Mouse (Mus musculus) urinary bladder, adult 18-20 months (tissue): Measurements from ENCODE around the gene Dennd6a.
"Not testable (repeated sequence)": the region's sequence is repeated elsewhere in the genome, so short reads cannot be mapped to it uniquely, and the experiment has no call there.

Experiments
- DNase-seq, 2 experiments: peaks; one replicate each; pipeline ENCODE4 v3.0.0; 2022; ENCODE audit warnings: low spot score in 2 of 2, mixed read lengths in 2 of 2

Gene Dennd6a

DNA sequence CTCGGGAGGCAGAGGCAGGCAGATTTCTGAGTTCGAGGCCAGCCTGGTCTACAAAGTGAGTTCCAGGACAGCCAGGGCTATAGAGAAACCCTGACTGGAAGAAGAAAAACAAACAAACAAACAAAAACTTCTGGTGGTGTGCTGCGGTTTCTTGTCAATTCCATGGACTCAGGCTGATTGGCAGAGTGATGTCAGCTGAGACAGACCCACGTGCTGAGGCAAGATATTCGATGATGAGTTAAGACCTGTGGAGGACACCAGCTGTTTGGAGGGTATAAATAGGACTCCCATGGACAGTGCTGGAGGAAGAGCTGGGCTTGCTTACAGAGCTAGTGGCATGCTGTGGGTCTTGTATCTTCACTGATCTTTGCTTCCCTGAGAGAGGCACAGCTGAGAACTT lies at the start of gene Dennd6a:
Gene Dennd6a (plus strand): TSS at position 301 of the 400 bp plus-strand sequence.
- not testable (repeated sequence) for DNase-seq

DNA sequence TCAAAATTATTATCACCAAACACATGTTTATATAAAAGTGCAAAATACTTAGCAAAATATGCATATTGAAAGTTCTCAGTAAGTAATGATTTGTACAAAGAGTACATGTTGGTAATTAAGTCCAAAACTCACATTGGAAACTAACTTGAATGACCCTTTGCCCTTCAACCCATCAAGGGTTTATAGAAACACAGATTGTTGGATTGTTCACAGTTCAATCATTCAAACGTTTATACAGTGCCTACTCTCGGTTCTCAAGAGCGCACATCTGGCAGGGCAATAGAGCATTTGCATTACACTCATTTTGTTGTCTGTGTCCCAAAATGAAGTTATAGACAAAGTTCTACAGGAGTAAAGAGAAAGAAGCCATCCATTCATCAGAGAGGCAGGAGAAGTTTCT lies 47.7 kb upstream of the Dennd6a start:
- DNase-seq, result no peak

DNA sequence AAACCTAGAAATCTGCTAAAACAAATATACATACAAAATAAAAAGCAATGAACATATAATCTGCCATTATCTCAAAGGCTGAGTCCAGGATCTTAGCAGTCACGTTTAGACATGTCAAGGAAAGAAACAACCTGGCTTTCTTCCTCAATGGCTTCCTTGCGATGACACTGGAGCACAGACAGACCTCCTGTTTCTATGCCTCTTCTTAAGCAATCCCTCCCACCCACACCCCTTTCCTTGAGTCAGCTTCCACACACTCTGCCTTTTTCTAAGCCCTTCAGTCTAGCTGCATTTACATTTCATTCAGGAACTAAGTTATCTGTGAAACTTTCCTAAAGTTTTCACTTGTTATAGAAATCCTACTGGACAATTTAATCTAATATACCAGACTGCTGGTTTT lies 45.4 kb upstream of the Dennd6a start:
- DNase-seq, result no peak

DNA sequence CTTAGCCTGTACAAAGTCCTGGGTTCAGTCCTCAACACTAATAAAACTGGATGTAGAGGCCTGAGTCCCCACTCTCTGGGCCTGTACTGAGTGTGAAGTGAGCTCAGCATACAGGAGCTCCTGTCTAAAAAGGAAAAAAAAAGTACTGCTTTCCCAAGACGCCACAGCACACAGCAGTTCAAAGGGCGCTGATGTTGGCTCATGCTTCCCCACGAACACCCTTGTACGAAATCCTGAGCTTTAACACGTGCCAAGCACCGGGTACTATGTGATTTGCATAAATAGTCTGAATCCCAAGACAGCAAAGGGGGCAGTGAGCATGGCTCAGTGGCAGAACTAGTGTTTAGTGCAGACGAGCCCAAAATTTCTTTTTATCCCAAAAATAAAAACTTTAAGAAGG lies 43.3 kb upstream of the Dennd6a start:
- DNase-seq, result no peak

DNA sequence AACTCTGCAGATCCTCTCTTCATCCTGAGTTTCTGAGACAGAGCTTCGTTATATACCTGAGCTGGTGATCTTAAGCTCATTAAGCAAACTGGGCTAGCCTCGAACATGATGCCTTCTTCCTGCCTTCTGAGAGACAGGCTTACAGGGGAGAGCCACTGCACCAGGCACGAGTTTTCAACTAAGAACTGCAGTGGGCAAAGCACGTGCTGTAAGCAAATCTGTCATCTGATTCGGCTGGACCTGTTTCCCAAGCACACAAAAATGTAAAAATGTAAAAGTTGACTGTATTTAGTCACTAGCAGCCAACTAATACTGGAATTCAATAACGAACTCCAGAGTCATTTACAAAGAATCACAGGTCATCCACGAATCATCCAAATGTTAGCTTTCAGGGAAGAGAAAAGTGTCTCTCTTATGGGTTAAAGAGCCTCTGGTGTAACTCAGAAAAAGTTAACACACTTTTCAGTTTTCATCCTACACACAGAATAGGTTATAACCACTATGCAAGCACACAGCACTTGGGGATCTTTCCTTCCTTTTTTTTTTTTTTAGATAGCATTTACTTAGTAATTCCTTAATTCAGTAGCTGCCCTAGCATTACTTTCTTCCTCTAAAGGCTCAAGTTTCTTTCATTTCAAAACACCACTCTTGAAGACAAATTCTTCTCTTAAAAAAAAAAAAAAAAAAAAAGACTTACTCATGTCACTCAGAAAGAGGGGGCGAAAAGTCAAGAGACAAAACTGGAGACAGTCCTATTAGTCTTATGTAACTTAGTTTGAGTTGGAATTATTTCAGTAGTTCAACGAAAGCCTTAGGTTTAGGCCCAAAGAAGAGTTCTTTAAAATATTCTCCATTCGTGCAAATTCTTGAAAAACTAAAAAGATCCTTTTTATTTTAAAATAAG lies 42.0 kb upstream of the Dennd6a start:
- DNase-seq, result no peak

DNA sequence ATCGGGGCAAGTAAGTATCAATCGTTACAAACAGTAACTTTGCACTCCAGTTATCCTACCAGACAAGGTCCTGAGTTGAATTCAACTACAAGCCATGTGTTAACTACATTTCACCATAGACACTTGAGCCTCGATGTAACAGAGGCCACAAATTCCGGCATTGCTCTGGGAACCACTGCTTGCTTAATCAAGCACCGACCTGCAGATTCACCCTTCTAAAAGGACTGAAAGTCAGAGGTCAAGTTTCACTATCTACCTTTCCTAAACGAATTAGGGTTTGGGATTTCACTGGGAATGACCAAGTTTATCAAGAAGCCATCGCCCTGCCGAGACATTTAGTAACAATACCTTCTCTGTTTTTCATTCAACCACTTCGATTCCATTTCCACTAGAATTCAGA lies 40.9 kb upstream of the Dennd6a start:
- no peak for DNase-seq

DNA sequence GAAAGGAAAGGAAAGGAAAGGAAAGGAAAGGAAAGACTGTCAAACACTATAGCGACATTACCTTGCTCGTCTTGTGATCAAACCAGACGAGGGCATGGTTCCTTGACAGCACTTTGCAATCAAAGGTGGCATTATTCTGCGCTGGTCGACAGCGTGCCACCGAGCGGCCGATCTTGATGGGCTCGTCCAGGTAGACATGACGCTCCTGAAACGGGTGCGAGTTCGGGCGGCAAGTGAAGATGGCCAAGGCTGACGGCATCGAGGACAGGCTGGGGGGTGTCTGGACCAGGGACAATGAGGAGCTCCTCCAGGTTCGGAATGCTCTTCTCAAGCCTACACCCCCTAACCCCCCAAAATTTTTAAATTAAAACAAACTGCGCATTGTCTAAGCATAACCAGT lies 40.4 kb upstream of the Dennd6a start:
- DNase-seq, result no peak

DNA sequence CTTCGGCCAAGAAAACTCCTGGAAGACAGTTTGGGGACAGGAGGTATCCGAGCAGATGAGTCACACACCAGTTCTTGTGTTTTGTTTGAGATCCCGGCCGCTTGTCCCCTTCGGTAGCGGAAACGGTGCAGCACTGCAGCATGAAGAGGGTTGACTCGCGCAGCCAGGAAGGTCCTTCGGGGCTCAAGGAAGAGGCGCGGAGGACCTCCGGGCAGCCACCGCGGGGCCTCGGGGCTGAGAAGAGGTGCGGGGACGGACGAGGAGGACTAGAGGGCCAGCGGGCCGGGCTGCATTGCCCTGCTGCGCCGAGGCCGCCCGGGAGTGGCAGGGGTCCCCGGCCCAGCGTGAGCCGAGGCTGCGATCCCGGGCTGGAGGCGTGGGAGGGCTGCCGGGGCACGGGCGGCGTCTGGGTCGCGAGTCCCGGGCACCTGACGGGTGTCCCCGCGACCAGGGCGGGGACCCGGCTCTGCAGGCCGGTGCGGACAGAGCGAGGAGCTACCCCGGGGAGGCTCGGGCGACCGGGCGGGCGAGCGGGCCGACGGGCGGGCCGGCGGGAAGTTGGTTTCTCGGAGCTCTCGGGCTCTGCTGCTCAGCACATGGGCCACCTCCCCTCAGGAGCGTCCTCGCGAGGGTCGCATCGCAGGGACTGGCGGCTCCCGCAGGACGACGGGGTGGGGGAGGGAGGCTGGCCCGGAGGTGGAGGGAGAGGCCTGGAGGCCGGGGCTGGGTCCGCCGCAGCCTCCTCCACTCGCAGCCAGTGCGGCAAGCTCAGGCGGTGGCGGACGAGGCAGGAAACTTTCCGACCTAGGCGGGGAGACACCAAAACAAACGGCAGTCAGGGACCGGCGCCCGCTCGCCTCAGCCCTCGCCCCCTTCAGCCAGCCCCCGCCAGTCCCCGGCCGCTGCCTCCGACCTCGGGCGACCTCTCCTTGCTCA lies 39.6 kb upstream of the Dennd6a start:
- DNase-seq, result peak; percentile 27 to 51

DNA sequence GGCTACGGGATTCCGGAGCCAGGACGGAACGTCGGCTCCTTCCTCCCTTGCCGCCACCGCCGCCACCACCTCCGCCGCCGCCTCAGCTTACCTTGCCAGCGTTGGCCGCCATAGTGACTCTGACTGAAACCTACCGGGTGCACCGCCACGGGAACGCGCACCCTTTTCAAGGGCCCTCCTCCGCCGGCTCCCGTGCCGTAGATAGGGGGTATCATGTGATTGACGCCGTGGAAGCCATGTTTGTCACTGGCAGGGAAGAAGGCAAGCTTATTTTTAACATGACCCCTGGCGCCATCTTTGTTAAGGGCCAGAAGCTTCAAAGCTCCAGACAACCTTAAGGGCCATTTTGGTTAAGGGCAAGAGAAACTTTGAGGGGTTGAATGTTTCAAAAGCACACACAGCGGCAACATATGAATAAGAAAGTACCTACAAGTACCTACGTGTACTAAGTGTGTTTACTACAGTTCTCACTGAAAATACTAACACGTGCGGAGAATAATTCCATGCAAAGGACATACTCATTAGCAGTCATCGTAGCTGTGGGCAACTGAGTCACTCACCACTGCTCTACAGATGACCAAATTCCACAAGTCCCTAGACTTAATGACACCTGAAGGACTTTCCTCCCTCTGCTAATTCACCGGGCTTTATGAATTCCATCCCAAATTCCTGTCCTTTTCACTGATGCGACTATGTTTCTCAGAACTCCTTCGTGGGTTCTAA lies 38.7 kb upstream of the Dennd6a start, which contains the start of gene Slmap:
Gene Slmap (minus strand): TSS at position 175 of the 723 bp plus-strand sequence.
- DNase-seq, result peak; percentile 98

DNA sequence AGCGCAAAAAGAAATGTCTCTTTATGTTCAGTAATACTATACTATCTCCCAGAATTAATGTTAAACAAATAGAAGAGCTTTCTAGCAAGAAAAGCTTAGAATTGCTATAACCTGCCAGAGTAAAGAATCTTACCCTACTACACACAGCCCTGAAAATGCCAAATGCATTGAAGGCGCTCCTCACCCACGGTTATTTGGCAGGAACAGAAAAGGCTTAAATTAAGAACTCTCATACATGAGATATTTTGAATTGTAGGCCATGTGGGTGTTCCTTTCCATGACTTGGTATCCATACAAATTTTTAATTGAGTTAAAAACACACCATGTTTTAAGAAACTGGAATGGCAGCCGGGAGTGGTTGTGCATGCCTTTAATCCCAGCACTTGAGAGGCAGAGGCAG lies 34.4 kb upstream of the Dennd6a start:
- no peak for DNase-seq

DNA sequence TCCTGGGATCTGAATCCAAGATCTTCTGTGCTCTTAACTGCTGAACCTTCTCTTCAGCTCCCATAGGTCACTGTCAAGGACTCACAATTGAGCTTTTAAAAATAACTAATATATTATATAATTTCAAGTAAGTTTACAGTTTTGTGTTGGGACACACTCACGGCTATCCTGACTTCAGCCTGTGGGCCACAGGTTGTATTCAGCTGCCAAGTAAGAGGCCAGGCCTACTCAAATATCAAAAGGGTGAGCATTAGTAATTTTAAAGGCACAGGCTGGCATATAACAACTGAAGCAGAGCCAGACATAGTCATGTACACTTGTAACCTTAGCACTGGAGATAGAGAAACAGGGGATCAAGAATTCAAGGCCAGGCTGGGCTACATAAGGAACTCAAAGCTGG lies 33.1 kb upstream of the Dennd6a start:
- no peak for DNase-seq

DNA sequence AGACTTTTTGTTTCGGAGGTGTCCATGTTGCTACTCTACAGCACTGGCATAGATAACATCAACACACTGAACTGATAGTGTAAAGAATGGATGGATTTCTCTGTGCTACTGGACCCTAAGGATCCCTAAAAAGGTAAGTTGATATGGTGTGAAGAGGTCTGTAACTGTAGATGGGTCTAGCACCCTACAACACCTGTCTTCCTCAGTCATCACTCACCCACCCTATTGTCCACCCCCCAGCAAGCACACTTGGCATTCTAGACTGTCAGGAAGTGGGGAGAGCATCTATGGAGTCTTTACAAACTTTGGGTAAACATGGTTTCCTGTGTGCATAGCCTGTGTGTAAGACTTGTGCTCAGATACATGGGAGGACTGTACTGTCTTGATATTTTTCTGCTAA lies 31.5 kb upstream of the Dennd6a start:
- no peak for DNase-seq

DNA sequence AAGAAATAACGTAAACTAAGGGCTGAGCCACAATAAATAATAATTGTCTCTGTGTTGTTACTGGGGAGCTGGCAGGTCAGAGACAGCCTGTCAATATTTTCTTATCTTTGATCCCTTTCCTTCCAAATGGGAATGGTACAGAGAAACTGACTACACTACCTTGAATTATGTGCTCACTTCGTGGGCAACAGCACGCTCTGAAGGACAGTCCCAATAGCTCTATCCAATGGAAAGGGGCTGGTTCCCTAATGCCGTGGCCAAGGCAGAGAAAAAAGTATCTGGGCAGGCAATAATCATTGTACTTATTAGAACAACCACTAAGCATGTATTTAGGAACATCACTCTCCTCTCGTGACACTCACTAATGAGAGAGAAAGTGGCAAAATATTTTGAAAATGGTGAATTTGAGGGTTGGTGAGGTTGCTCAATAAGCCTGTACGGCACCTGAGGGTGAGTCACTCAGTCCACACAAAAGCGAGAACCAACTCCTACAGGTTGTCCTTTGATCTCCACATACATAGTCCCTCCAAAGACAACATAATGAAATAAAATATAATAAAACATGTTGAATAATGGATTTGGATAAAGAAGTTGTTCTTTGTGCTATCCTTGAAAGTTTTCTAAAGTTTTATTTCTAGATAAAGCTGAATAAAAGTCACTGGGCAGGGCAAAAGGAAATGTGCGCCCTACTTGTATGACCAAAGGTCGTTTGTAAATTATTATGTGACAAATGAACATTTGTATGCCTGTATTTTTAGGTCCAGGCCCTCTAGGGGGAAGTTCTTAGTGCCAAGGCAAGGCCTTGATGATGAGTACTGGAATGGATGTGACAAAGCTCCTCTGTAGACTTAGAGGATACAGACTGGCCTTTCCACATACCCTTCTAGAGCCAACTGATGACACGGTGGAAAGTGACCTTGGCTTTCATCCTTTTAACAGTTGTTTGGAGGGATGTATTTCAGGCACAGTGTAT lies 25.9 kb upstream of the Dennd6a start:
- DNase-seq, result no peak

DNA sequence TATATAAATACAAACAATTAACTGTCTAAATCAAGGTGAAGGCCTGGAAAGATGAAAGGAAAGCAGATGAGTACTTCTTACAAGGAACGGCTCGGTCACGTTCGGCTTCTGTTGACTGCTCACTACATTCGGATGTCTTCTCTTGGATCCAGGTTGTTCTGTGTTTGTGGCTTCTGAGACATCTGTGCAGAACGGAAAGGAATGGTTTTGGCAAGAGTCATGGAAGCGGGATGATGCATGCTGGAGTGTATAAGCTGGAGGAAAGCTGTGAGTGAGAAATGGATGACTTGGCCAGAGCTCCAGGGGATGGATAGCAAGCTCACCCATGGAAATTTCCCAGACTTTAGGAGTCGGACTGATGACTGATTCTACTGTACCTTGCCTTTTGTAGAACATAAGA lies 22.9 kb upstream of the Dennd6a start:
- no peak for DNase-seq

DNA sequence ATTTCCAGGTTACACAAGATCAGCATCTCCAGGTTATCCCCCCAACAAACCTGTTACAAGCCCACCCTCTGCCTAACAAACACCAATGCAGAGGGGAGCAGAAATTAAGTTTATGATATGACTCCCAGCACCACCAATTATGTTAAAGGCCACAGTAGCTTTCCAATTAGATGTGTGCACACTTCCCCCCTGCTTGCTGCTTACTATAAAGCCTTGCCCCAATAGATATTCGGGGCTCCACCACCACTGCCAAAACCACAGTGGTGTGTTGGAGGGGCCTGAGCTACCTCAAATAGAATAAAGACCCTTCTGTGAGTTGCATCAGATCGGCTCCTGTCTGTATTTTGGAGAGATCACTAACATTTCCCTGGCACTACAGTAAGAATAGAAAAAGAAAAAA lies 21.2 kb upstream of the Dennd6a start:
- DNase-seq, result no peak

DNA sequence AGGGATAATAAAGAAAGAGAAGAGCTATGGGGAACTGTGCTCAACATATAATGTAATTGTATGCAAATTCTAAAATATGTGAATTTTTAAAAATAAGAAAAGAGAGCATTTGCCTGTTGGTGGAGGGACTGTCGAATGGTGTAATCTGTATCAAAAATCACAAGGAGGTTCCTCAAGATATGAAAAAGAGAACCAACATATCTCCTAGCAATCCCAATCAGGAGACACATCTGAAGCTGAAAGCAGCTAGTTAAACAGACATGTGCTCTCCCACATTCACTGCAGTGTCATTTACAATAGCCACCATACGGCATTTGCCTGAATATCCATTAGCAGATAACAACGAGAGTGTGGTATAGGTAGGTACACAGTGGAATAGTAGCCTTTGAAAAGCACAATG lies 20.8 kb upstream of the Dennd6a start:
- DNase-seq, result no peak

DNA sequence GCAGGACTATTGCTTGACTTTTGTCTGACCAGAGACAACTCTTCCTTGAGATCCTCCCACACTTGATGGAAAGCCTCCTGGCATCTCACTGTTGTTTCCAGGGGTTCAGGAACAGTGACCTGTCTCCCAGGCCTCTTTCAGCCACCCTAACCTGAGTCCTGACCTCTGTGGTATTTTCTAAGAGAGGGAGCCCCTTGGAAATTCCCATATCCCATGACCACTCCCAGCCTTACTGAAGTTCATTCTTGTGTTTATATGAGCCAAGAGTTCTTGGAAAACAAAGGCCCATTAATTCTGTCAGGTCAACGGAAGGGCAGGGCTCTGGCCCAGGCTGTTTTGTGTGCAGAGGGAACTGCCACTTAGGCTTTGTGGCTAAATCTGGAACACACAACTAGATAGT lies 16.1 kb upstream of the Dennd6a start:
- no peak for DNase-seq

DNA sequence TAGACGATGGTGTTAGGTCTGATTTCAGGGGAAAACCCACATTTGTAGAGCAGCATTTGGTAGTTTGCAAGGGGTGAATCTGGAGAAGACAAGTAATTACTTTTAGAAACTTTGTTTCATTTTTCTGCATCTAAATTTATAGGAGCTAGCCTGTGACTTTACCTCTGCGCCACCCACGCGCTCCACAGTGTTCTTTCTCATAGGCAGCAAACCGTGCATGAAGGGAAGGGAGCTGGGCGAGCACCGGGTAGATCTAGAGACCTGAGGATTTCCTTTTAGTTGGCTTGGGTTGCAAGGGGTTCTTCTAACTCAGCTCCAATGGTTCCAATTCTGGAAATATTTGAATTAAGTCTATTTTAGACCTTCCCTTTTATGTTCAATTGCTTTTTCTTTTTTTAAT lies 15.1 kb upstream of the Dennd6a start:
- DNase-seq, result no peak

DNA sequence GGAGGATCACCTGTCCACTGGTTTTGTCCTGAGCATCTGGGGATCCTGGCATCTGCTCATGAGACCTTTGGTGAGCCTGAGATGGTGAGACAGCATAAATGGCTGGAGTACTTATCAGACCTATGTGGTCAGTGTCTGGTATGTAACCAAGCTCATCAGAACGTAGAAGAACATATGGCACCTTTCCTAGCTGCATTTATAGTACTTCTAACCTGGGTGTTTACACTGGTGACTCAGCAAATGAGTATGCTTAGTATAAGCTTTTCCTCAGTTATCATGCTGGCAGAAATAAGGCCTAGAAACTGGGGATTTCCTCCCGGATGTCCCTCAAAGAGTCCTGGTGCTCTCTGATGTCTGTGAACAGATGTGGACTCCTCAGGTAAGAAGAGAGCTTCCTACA lies 11.4 kb upstream of the Dennd6a start:
- no peak for DNase-seq

DNA sequence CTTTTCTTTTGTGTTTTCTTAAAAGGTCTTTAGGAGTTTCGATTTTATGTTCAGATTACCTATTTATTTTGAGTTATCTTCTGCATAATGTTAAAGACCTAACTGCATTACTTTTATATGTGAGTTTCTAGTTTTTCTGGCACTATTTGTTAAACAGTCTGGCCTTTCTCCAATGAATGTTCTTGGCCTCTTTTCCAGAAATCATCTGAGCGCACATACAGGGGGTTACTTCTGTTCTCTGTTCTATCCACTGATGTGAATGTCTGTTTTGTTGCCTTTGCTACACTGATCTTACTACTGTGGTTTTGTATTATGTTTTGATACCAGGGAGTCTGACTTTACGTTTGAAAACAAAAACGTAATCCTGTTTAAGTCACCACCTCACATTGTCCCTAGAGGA lies 3.8 kb upstream of the Dennd6a start:
- DNase-seq, result no peak
